Mouse (Mus musculus) embryonic fibroblast, embryonic 13.5 days (primary cell): ENCODE measurements at regions not wholly inside any gene's neighbourhood (a gene's known extent, or its start where the extent isn't known, plus 50 kb on each side); places are given as distances from the start of the nearest gene placed in this dataset.

Source experiments
- CTCF ChIP-seq: IDR thresholded peaks from 2 replicates; pipeline ENCODE4 v1.5.1; 2011; ENCODE audit warnings: mild to moderate bottlenecking, control low read depth, low read length, moderate library complexity, borderline replicate concordance; ENCODE audit not compliant: insufficient read depth
- POLR2A ChIP-seq: IDR thresholded peaks from 2 replicates; pipeline ENCODE4 v1.6.1; 2011; ENCODE audit warnings: low read depth, mild to moderate bottlenecking, control low read depth, low read length, moderate library complexity

DNA sequence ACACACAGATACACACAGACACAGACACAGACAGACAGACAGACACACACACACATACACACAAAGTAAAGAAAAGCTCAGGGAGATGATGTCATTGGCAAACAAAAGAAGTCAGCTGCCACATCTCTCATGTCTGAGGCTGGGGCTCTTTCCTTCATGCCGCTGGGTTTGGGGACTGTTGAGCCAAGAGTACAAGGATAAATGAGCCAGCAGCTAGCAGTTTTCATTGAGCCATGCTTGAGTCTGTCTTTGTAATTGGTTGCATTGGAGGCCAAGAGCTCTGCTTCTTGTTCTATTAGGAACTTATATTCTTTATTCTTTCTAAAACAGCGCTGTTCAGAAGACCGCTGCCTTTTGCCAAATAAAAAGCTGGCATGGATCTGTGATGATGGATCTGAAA lies 144.8 kb downstream of the Hhipl2 start:
- TF ChIP-seq POLR2A: no peak
- TF ChIP-seq CTCF: no peak
